Mouse (Mus musculus): ENCODE measurements around the gene Runx1. TPM values are rescaled to one million over a fixed set of nuclear protein-coding genes. Genes with fewer than 3 reads are reported as not detected.

The Runx1 gene
- total RNA-seq, 2 experiments from 2014 or later, result 1.5 to 2.3 TPM

DNA sequence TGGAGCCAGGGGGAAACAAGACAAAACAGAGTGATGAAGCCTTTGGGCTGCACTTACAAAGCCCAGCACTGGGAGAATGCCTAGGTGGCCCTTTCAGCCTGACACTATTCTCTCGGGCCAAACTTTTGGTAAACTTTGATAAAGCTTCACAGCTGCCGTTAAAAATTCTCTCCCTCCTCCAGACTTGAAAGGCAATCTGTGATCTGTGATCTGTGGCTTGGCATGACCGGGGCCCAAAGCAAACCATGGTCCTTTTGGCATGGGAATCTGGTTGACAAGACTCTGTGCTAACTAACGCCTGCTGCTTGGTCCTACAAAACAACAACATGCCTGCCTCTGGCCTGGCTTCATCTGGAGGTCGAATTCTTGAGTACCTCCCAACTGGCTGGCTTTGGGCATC lies 188.9 kb downstream of the Runx1 start:
- intact Hi-C loops (cut with DNase I), result no loop called here
- DNase-seq (ENCODE audit: low spot score in 2 of 2), result no peak

DNA sequence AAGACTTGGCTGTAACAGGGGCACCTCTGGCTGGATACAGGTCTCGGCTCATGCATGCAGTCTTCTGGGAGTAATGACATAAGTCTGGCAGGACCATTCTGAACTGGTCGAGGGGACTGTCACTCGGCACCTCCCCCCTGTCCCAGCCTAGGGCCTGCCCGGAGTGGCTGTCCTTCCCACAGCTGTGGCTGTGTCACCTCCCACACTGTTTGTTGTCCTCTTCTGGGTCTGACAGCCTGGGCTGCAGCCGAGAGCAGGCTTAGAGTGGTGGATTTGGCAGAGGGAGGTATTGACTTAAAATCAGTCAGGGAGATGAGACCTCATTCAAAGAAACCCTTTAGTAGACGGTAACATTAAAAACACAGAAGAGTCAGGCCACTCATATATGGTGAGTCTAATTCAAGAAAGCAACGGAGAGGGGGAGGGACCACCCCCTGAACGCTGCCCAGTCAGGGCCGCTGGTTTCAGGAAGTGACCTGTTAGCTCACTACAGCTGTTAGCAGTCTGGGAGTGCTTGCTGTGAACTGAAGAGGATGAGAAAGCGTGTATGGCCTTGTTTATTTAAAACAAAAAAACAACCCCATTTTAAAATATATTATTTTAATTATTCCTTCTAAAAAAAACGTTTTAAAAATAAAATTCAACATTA lies 193.7 kb downstream of the Runx1 start:
- no peak for DNase-seq (ENCODE audit: low spot score in 2 of 2)
- intact Hi-C loops (cut with DNase I), result no loop called here

GRCm38 (mm10) chr16:92631637-92632036 lies 194.3 kb downstream of the Runx1 start:
- no peak for DNase-seq (ENCODE audit: low spot score in 2 of 2)
- intact Hi-C loops (cut with DNase I), result no loop called here

- intact Hi-C loops (cut with DNase I), result no loop called here
- no peak for DNase-seq (ENCODE audit: low spot score in 2 of 2)
Observed at GRCm38 (mm10) chr16:92630950-92631349, 195.0 kb downstream of the Runx1 start.

DNA sequence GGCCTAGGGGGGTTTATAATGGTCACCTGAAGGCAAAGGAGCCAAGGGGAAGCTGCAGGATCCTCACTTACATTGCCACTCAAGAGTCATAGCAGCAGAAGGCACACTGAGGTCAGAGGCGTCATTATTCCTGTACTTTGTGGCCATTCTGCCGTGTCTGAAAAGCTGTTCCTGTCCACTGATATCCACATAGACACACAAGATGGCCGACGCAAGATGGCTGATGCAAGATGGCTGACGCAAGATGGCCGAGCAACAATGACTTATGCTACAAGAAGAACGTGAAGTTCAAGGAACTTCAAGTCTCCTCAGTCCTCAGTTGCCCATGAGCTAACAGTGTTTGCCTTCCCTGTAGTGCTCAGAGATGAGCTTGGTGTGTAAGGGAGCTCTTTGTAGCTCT lies 196.1 kb downstream of the Runx1 start:
- intact Hi-C loops (cut with DNase I), result no loop called here
- DNase-seq (ENCODE audit: low spot score in 2 of 2), result no peak

DNA sequence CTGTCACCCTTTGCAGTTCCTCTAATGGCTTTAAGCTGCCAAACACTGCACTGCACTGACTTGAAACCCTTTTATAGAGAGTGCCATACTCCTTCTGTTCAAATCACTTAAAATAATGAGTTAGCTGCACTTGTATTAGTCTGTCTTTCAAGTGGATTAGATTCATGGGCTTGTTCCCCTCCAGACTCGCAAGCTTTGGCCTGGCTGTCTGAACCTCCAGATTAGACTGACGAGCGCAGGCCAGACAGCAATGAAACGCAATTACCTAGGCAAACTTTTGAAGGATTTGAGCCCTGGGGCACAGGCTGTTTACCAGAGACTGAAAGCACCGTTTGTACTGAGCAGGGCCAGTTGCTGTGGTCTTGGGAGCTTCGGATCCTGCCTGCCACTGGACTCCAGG lies 198.7 kb downstream of the Runx1 start:
- DNase-seq (ENCODE audit: low spot score in 2 of 2), result no peak
- intact Hi-C loops (cut with DNase I), result no loop called here

DNA sequence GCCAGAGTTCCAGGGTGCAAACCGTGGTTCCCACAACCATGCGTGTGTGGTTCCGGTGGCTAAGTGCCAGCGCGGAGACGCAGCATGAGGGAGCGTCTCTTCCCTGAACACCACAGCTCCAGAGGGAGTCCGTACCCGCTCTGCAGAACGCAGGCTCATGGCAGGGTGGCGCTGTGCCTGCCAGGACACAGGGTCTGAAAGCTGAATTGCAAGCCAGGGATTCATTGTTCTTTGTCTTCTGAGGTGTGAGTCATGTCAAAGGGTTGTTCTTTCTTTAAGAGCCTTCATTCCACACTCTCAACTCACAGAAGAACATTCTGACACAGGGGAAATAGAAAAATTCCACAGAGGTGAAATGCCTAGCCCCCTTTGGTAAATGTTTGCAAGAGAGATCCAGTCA lies 202.0 kb downstream of the Runx1 start:
- intact Hi-C loops (cut with DNase I), result no loop called here
- DNase-seq (ENCODE audit: low spot score in 2 of 2), result no peak

GRCm38 (mm10) chr16:92621859-92622258 lies 204.1 kb downstream of the Runx1 start:
- intact Hi-C loops (cut with DNase I), result no loop called here
- no peak for DNase-seq (ENCODE audit: low spot score in 2 of 2)

- DNase-seq (ENCODE audit: low spot score in 2 of 2), result no peak
- intact Hi-C loops (cut with DNase I), result no loop called here
Observed at GRCm38 (mm10) chr16:92620841-92621518, 205.0 kb downstream of the Runx1 start.

- intact Hi-C loops (cut with DNase I), result no loop called here
- DNase-seq (ENCODE audit: low spot score in 2 of 2), result no peak
Observed at GRCm38 (mm10) chr16:92616839-92617238, 209.1 kb downstream of the Runx1 start.

DNA sequence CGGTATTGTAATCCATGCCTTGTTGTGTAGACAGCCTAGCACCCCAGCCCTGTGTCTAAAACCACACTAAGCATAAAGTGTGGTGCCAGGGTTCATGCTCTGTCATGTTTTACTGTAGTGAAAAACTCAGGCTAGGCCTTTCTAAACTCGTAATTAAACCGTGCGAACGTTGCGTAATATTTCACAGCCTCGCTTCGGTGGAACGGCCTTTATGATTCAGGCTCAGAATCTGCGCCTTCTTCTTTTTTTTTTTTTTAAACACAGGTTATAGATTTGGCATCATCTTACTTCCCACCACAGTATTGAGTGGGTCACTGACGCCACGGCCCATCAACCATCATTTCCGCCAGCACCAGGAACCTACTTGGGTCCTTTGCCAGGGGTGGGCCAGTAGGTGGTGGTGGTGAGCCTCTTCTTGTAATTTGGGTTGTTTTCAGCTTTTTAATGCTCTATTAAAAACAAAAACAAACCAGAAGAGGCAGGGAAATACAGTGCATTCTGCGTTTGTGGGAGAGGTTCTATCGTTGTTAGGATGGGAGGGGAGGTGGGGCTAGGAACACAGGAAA lies 210.6 kb downstream of the Runx1 start:
- intact Hi-C loops (cut with DNase I), result no loop called here
- DNase-seq (ENCODE audit: low spot score in 2 of 2), result no peak

DNA sequence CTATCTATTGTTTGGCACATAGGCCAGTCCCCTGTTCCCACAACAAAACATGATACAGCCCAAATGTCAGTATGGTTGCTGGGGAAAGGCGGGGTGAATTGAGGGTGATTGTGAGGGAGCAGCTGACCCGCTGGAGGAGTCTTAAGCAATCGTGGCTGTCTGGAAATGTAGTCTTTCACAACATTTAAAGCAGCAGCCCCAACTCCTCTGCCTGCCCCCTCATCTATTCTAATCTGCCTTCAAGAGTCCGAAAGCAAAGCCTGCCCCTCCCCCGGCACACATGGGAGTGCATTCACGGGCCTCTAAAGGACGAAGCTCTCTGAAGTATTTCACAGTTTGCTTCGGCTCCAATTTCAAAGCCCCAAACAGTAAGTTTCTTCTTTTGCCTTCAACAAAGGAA lies 213.4 kb downstream of the Runx1 start:
- intact Hi-C loops (cut with DNase I), result no loop called here
- DNase-seq (ENCODE audit: low spot score in 2 of 2), result no peak

GRCm38 (mm10) chr16:92611641-92612149 lies 214.3 kb downstream of the Runx1 start:
- intact Hi-C loops (cut with DNase I), result no loop called here
- no peak for DNase-seq (ENCODE audit: low spot score in 2 of 2)

DNA sequence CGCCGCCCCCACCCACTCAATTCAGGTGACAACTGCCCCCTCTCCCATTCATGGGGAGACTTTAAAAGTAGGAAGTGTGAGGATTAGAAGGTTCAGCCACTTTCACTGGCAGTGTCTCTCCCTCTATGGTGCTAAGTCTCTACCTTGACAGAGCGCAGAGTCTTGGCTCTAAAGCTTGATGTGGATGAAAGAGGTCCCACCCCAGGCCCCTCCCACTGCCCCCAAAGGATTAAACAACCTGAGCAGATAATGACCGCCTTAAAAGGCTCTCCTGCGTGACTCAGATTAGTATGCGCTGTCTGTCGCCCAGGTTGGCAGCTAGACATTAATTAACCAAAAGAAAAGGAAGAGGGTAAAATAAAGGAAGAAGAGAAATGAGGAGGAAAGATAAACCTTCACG lies 215.5 kb downstream of the Runx1 start:
- DNase-seq (ENCODE audit: low spot score in 2 of 2), result no peak
- intact Hi-C loops (cut with DNase I), result no loop called here

DNA sequence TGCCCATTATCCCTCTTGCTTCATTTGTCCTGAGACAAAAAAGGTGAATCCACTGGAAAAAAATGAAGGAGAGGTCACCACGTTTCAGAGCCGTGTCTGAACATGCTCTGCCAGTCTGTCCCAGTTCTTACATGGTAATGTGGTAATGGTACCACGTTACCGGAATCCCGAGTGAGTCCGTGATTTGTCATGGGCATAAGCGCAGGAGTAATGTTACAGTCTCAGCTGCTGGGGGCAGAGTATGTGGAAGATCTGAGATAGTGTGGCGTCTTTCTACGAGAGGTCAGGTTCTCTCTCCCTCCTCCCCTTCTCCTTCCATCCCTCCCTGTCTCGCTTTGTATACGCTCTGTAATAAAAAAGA lies 216.3 kb downstream of the Runx1 start:
- no peak for DNase-seq (ENCODE audit: low spot score in 2 of 2)
- intact Hi-C loops (cut with DNase I), result no loop called here

DNA sequence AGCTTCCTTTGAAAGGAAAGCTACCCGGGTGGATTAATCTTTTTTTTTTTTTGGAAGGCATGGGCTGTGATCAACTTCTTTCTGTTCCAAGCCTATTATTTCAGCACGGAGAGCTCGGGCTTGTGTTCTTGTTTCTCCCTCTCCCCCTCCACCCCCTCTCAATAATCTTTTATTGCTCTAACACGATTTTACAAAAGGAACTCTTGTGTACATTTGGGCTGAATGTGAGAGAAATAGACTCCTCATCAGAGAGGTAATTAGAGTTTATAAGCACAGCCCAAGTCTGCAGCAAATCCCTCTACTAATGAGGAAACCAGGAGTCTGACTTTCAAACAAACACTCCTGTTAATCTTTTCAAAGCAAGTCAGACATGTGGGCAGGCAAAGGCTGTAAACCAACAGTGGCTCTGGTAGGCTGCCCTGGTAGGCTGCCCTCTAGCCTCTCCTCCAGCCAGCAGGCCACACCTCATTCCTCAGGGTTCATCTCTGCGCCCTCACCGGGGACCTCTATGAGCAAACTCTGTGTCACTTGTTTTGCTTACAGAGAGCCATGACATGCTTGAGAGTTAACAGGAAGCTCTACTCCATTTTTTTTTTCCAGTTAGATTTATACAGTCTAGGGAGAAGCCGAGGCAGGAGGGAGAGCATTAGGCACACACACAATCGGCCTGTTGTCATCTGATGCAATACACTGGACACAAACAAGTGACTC lies 216.8 kb downstream of the Runx1 start:
- intact Hi-C loops (cut with DNase I), result no loop called here
- DNase-seq (ENCODE audit: low spot score in 2 of 2), result no peak

DNA sequence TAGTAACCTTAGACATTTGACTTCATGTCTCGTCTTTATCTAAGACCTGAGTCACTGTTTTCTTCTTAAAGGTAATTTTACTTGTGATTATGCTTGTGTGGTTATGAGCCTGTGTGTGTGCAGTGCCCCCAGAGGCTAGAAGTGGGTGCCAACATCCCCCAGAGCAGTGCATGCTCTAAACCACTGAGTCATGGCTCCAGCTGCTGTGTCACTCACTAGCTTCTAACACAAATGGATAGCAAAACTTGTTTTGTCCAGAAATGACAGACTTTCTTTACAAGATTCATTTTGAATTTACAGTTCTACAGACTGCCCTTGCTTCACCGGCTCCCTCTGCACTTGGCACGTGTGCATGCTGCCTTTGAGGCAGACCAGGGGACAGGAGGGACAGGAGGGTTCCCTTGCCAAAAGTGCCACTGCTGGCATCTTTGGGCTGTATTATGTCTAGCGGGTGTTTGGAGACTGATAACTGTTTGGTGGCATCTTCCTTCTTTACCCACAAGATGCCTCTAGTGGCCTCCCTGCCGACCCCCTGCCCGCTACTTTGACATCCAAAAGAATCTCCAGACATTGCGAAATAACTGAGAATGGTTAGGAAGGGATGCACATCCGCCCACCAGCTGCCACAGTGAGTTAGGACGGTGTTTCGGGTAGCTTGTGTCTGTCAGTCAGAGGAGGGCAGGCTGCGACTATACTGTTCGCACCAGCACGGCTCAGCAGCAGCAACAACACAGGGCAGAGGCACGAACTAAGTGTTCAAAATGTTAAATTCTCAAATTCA lies 217.6 kb downstream of the Runx1 start:
- intact Hi-C loops (cut with DNase I), result no loop called here
- no peak for DNase-seq (ENCODE audit: low spot score in 2 of 2)

DNA sequence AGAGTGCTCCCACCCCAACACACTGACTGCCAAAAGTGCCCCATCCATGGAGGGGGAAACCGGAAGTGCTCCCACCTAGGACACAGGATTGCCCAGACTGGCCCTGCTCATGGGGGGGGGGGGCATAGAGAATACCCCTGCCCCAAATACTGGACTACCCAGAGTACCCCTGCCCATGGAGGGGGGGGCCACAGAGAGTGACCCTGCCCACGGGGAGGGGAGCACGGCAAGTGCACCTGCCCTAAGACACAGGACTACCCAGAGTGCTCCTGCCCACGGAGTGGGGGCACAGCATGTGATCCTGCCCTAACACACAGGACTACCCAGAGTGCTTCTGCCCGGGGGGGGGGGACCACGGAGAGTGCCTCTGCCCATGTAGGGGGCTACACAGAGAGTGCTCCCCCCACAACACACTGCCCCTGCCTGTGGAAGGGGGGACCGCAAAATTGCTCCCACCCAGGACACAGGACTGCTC lies 219.4 kb downstream of the Runx1 start:
- DNase-seq (ENCODE audit: low spot score in 2 of 2), result no peak
- intact Hi-C loops (cut with DNase I), result no loop called here

DNA sequence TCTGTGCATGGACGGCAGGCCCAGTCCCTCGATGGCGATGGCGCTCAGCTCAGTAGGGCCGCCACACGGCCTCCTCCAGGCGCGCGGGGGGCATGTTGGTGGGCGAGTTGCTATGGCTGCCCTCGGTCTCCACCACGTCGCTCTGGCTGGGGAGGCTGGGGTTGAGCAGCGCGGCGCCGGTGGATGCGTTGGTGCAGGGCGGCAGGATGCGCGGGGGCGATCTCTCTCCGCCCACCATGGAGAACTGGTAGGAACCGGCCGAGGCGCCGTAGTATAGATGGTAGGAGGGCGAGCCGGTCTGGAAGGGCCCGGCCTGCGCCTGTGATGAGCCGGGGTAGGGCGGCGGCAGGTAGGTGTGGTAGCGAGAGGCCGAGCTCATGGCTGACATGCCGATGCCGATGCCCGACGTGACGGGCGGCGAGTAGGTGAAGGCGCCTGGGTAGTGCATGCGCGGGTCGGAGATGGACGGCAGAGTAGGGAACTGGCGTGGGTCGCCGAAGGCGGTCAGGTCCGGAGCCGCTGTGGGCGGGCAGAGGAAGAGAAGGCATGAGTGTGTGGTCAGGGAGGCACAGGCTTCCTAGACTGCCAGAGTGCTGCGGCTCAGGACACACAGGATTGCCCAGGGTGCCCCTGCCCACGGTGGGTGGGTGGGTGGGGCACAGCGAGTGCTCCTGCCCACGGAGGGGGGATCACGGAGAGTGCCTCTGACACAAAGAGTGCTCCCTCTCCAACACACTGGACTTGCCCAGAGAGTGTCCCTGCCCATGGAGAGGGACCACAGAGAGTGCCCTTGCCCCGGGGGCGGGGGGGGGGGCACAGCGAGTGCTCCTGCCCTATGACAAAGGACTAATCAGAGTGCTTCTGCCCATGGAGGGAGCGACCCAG lies 220.1 kb downstream of the Runx1 start:
- intact Hi-C loops (cut with DNase I), result no loop called here
- DNase-seq (ENCODE audit: low spot score in 2 of 2), result peak; percentile 10 to 19
